ENCODE assay signal across 1 mouse cellular context in the genomic region with DNA sequence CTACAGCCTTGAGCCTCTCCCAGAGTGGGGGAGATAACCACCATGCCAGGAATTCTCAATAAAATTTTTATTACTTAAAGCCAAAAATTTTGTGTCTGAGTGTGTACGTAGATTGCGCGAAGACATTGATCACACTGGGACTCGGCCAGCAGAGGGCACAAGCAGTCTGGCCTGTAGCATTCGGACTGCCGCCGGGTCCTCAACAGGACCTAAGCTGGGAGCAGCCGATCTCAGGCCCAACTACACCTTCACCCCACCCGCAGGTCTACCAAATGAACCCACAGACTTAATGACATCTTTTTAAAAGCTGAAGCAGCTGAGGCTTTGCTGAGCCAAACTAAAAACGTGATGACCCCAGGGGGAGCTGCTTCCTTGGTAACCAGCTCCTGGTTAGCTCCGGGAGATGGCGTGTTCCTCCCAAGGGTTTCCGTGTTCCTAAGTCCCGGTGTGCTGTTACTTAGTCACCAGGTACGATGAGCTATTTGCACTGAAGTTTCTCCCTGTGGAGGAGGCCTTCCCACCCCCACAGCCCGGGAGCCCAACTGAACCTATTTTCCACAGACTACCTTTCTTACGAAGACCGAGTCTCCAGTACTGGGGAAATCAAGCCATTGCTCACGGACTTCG.
TF ChIP-seq lines count a peak whose summit lies in the region.

No protein-coding gene starts in this region.

TF ChIP-seq in MEL, 35 proteins besides CTCF, POLR2A, EP300 and RAD21:
- TF ChIP-seq SMC3 (IDR thresholded peaks at IDR 0.05; ENCODE audit: low read depth, low read length) (peak; percentile 40), ZC3H11A (IDR thresholded peaks at IDR 0.05; ENCODE audit: low read depth, low read length) (peak; percentile 35; the same call in 1 of the 2 replicates), TBP (IDR thresholded peaks at IDR 0.05; ENCODE audit: low read depth, low read length) (no peak)
